Mouse (Mus musculus): ENCODE measurements around the gene Zfp609. TPM values are rescaled to one million over a fixed set of nuclear protein-coding genes. Genes with fewer than 3 reads are reported as not detected.

Zfp609 gene
- polyA plus RNA-seq, 1 experiment from 2014 or later: 12.5 TPM

DNA sequence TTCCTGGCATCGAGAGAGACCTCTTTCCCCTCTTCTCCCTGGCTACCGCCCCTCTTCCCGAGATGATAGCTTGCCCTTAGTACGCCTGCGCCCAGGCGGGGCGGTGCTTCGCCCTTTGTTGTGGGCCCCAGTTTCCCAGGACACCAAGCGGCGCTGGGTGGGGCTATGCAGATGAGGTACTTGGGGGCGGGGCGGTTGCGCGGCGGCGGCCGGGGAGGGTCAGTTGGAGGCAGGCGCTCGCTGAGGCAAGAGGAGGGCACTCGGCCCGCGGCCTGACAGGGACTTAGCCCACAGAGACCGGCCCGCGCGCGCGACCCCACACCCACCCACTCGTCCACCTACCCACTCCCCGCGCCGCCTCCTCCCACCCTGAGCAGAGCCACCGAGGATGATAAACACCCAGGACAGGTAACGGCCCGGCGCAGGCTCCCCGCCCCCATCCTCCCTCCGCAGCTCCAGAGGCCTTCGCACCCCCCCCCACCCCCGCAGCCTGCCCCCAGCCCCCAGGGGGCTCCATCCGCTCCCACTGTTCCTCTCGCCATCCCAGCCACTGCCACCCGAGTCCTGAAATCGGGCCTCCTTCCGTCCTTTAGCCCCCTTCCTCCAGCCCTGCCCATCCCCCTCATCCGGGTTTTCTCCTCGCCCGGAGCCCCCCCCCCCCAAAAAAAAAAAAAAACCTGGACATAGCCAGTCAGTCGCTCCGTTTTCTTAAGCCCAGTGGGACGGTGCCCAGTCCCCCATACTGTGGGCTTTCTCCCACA lies 150.8 kb downstream of the Zfp609 start:
- Histone ChIP-seq H3K9me3 (ENCODE audit: control insufficient read depth, low read length) (no peaks in the 10 kb centered on the region), H3K27ac (ENCODE audit: low read depth, low read length) (peak overlapping the region; percentile 6; the same call in 1 of the 2 replicates), H3K4me1 (replicated peaks; ENCODE audit: control insufficient read depth, insufficient read depth, low read length) (peaks cover 5% of the 10 kb centered on the region; the same call in 1 of the 2 replicates), H3K36me3 (ENCODE audit: control insufficient read depth, insufficient read depth, low read length) (no peaks in the 10 kb centered on the region), H3K9ac (ENCODE audit: low read depth, low read length) (peak overlapping the region; percentile 66), H3K27me3 (ENCODE audit: control insufficient read depth, insufficient read depth, low read length) (no peaks in the 10 kb centered on the region), H3K4me3 (ENCODE audit: low read depth, low read length) (peak overlapping the region; percentile 66), H3K4me2 (replicated peaks; ENCODE audit: low read depth, low read length) (peak overlapping the region; percentile 73)
- ATAC-seq (ENCODE audit: low FRiP score) (peak; percentile 97), DNase-seq (ENCODE audit: low spot score) (peak; percentile 98)
- under 1% methylated on average over 41 of the region's 51 CpGs for WGBS

- peaks cover 5% of the 10 kb centered on the region; the same call in 1 of the 2 replicates for H3K4me1 ChIP-seq (replicated peaks; ENCODE audit: control insufficient read depth, insufficient read depth, low read length)
- H3K4me3 ChIP-seq (ENCODE audit: low read depth, low read length): peak overlapping the region; percentile 66; the same call in 1 of the 2 replicates
- H3K36me3 ChIP-seq (ENCODE audit: control insufficient read depth, insufficient read depth, low read length): no peaks in the 10 kb centered on the region
- peak overlapping the region; percentile 66; the same call in 1 of the 2 replicates for H3K9ac ChIP-seq (ENCODE audit: low read depth, low read length)
- ATAC-seq (ENCODE audit: low FRiP score) (peak; percentile 58), DNase-seq (ENCODE audit: low spot score) (no peak)
- WGBS: 56% methylated on average over 8 of the region's 8 CpGs
- peak overlapping the region; percentile 35 for H3K4me2 ChIP-seq (replicated peaks; ENCODE audit: low read depth, low read length)
- no peaks in the 10 kb centered on the region for H3K27me3 ChIP-seq (ENCODE audit: control insufficient read depth, insufficient read depth, low read length)
- H3K9me3 ChIP-seq (ENCODE audit: control insufficient read depth, low read length): no peaks in the 10 kb centered on the region
- no peak overlapping the region for H3K27ac ChIP-seq (ENCODE audit: low read depth, low read length)
Measured at GRCm38 (mm10) chr9:65675461-65676357, 151.7 kb downstream of the Zfp609 start.

- H3K9ac ChIP-seq (ENCODE audit: low read depth, low read length): no peak overlapping the region
- H3K36me3 ChIP-seq (ENCODE audit: control insufficient read depth, insufficient read depth, low read length): no peaks in the 10 kb centered on the region
- H3K4me2 ChIP-seq (replicated peaks; ENCODE audit: low read depth, low read length): no peak overlapping the region
- 81% methylated on average over 11 of the region's 11 CpGs for WGBS
- H3K4me1 ChIP-seq (replicated peaks; ENCODE audit: control insufficient read depth, insufficient read depth, low read length): peaks cover 5% of the 10 kb centered on the region; the same call in 1 of the 2 replicates
- H3K4me3 ChIP-seq (ENCODE audit: low read depth, low read length): no peak overlapping the region
- H3K27me3 ChIP-seq (ENCODE audit: control insufficient read depth, insufficient read depth, low read length): no peaks in the 10 kb centered on the region
- no peak for DNase-seq (ENCODE audit: low spot score)
- H3K27ac ChIP-seq (ENCODE audit: low read depth, low read length): no peak overlapping the region
- no peak for ATAC-seq (ENCODE audit: low FRiP score)
- no peaks in the 10 kb centered on the region for H3K9me3 ChIP-seq (ENCODE audit: control insufficient read depth, low read length)
Measured at GRCm38 (mm10) chr9:65672996-65673395, 154.4 kb downstream of the Zfp609 start.

DNA sequence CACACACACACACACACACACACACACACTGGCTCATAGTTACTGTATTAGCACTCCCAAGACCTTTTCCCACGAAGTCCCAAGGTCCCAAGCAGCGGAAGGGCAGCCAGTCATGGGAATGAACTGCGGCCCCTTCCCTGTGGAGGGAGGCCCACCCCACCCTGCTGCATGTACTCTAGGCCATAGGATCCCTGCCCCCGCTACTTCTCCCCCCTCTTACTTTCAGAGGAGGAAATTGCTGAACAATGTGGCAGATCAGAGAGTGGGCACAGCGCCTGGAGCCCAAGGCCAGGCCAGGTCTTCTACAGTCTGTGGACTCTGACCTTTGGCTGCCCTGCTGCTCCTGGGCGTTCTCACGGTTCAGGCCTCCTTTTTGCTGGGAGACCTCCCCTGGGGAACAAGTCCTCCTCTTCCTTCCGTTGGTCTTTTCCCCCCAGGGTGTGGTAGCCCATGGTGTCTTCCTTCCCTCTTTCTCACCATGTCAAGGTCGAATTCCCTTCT lies 155.9 kb downstream of the Zfp609 start:
- H3K4me3 ChIP-seq (ENCODE audit: low read depth, low read length): no peak overlapping the region
- ATAC-seq (ENCODE audit: low FRiP score): no peak
- H3K27ac ChIP-seq (ENCODE audit: low read depth, low read length): no peak overlapping the region
- no peak for DNase-seq (ENCODE audit: low spot score)
- no peaks in the 10 kb centered on the region for H3K27me3 ChIP-seq (ENCODE audit: control insufficient read depth, insufficient read depth, low read length)
- H3K4me1 ChIP-seq (replicated peaks; ENCODE audit: control insufficient read depth, insufficient read depth, low read length): no peaks in the 10 kb centered on the region
- H3K9me3 ChIP-seq (ENCODE audit: control insufficient read depth, low read length): no peaks in the 10 kb centered on the region
- H3K4me2 ChIP-seq (replicated peaks; ENCODE audit: low read depth, low read length): no peak overlapping the region
- WGBS: 54% methylated on average over 9 of the region's 9 CpGs
- H3K36me3 ChIP-seq (ENCODE audit: control insufficient read depth, insufficient read depth, low read length): no peaks in the 10 kb centered on the region
- no peak overlapping the region for H3K9ac ChIP-seq (ENCODE audit: low read depth, low read length)

DNA sequence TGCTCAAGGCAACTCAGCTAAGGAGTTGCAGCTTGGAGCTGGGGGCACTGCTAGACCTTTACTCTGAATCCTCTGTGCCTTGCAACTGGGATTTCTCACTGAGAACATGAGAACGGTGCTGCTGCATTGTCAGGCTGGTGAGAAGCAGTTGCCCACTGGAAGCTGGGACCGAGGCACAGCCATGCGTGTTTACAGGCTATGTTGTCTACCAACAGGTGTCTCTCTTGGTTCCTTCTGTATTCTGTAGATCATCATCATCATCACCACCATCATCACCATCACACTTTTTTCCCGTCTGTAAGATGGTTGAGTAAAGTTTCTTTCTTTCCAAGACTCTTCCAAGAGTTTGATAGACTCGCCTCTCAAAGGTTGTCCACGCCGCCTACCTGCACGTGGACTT lies 159.7 kb downstream of the Zfp609 start, which contains the start of gene Oaz2:
TSS of gene Oaz2 (plus strand) at position 301 of the 400 bp plus-strand sequence.
- Histone ChIP-seq H3K4me1 (replicated peaks; ENCODE audit: control insufficient read depth, insufficient read depth, low read length) (no peaks in the 10 kb centered on the region), H3K9me3 (ENCODE audit: control insufficient read depth, low read length) (no peaks in the 10 kb centered on the region), H3K9ac (ENCODE audit: low read depth, low read length) (no peak within 1 kb of the TSS), H3K4me2 (replicated peaks; ENCODE audit: low read depth, low read length) (no peak within 1 kb of the TSS), H3K27me3 (ENCODE audit: control insufficient read depth, insufficient read depth, low read length) (no peaks in the 10 kb centered on the region), H3K4me3 (ENCODE audit: low read depth, low read length) (no peak within 1 kb of the TSS), H3K27ac (ENCODE audit: low read depth, low read length) (no peak within 1 kb of the TSS), H3K36me3 (ENCODE audit: control insufficient read depth, insufficient read depth, low read length) (no peaks in the 10 kb centered on the region)
- ATAC-seq (ENCODE audit: low FRiP score) (no peak), DNase-seq (ENCODE audit: low spot score) (no peak)
- 94% methylated on average over 8 of the region's 8 CpGs for WGBS

DNA sequence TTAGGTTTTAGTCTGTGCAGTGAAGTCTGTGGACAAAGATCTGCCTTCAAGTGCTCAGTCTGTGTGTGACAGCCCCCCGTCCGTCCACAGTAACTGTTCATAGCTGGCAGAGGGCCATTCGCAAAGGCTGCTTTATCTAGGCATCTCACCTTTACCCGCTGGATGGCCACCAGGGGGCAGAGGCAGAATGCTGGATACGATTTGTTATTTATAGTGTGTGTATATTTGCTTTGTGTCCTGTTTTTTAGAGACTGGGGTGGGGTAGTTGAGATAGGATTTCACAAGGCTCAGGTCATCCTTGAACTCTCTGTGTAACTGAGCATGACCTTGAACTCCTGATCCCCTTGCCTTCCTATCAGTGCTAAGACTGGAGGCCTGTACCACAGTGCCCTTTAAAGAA lies 161.3 kb downstream of the Zfp609 start:
- ATAC-seq (ENCODE audit: low FRiP score): no peak
- H3K4me1 ChIP-seq (replicated peaks; ENCODE audit: control insufficient read depth, insufficient read depth, low read length): no peaks in the 10 kb centered on the region
- H3K27me3 ChIP-seq (ENCODE audit: control insufficient read depth, insufficient read depth, low read length): no peaks in the 10 kb centered on the region
- peak; percentile 72 for DNase-seq (ENCODE audit: low spot score)
- no peaks in the 10 kb centered on the region for H3K9me3 ChIP-seq (ENCODE audit: control insufficient read depth, low read length)
- WGBS: 36% methylated on average over 5 of the region's 5 CpGs
- no peak overlapping the region for H3K4me2 ChIP-seq (replicated peaks; ENCODE audit: low read depth, low read length)
- no peak overlapping the region for H3K27ac ChIP-seq (ENCODE audit: low read depth, low read length)
- H3K36me3 ChIP-seq (ENCODE audit: control insufficient read depth, insufficient read depth, low read length): no peaks in the 10 kb centered on the region
- no peak overlapping the region for H3K4me3 ChIP-seq (ENCODE audit: low read depth, low read length)
- no peak overlapping the region for H3K9ac ChIP-seq (ENCODE audit: low read depth, low read length)

- 7% methylated on average over 3 of the region's 3 CpGs for WGBS
- ATAC-seq (ENCODE audit: low FRiP score): no peak
Measured at GRCm38 (mm10) chr9:65664163-65664562, 163.2 kb downstream of the Zfp609 start.

GRCm38 (mm10) chr9:65661493-65661892 lies 165.9 kb downstream of the Zfp609 start:
- no peak for ATAC-seq (ENCODE audit: low FRiP score)
- DNase-seq (ENCODE audit: low spot score): no peak
- Histone ChIP-seq H3K27me3 (ENCODE audit: control insufficient read depth, insufficient read depth, low read length) (no peaks in the 10 kb centered on the region), H3K27ac (ENCODE audit: low read depth, low read length) (no peak overlapping the region), H3K9me3 (ENCODE audit: control insufficient read depth, low read length) (no peaks in the 10 kb centered on the region), H3K4me3 (ENCODE audit: low read depth, low read length) (no peak overlapping the region), H3K4me1 (replicated peaks; ENCODE audit: control insufficient read depth, insufficient read depth, low read length) (no peaks in the 10 kb centered on the region), H3K4me2 (replicated peaks; ENCODE audit: low read depth, low read length) (no peak overlapping the region), H3K9ac (ENCODE audit: low read depth, low read length) (no peak overlapping the region), H3K36me3 (ENCODE audit: control insufficient read depth, insufficient read depth, low read length) (no peaks in the 10 kb centered on the region)
- WGBS: 67% methylated on average over 1 of the region's 1 CpGs

More at GRCm38 (mm10) chr9:65664163-65664562, 163.2 kb downstream of the Zfp609 start:
- no peaks in the 10 kb centered on the region for H3K27me3 ChIP-seq (ENCODE audit: control insufficient read depth, insufficient read depth, low read length)
- H3K4me3 ChIP-seq (ENCODE audit: low read depth, low read length): no peak overlapping the region
- no peak overlapping the region for H3K9ac ChIP-seq (ENCODE audit: low read depth, low read length)
- no peak overlapping the region for H3K4me2 ChIP-seq (replicated peaks; ENCODE audit: low read depth, low read length)
- H3K36me3 ChIP-seq (ENCODE audit: control insufficient read depth, insufficient read depth, low read length): no peaks in the 10 kb centered on the region
- H3K9me3 ChIP-seq (ENCODE audit: control insufficient read depth, low read length): no peaks in the 10 kb centered on the region
- DNase-seq (ENCODE audit: low spot score): peak; percentile 74
- no peak overlapping the region for H3K27ac ChIP-seq (ENCODE audit: low read depth, low read length)
- no peaks in the 10 kb centered on the region for H3K4me1 ChIP-seq (replicated peaks; ENCODE audit: control insufficient read depth, insufficient read depth, low read length)
